Mouse (Mus musculus) kidney, adult 2 months (tissue): ENCODE results near the gene Nsun2.

ENCODE experiments used
- CTCF ChIP-seq: fragments of 200-500 bp; conservative IDR thresholded peaks from 2 replicates; pipeline ENCODE4 v1.5.1; 2011; ENCODE audit warnings: low read depth, mild to moderate bottlenecking, control low read depth, low read length, moderate library complexity, mixed read lengths; ENCODE audit not compliant: insufficient read depth, insufficient read length
- POLR2A ChIP-seq: fragments of 200-500 bp; IDR thresholded peaks from one replicate; pipeline ENCODE4 v1.6.1; 2011; ENCODE audit warnings: low read depth, low read length, control low read depth

GRCm38 (mm10) chr13:69532101-69532892, 1.2 kb upstream of the Nsun2 start:
- no peak for TF ChIP-seq POLR2A
- TF ChIP-seq CTCF, result no peak
